Comparison of ENCODE assay signal across 29 mouse cellular contexts in the genomic region with DNA sequence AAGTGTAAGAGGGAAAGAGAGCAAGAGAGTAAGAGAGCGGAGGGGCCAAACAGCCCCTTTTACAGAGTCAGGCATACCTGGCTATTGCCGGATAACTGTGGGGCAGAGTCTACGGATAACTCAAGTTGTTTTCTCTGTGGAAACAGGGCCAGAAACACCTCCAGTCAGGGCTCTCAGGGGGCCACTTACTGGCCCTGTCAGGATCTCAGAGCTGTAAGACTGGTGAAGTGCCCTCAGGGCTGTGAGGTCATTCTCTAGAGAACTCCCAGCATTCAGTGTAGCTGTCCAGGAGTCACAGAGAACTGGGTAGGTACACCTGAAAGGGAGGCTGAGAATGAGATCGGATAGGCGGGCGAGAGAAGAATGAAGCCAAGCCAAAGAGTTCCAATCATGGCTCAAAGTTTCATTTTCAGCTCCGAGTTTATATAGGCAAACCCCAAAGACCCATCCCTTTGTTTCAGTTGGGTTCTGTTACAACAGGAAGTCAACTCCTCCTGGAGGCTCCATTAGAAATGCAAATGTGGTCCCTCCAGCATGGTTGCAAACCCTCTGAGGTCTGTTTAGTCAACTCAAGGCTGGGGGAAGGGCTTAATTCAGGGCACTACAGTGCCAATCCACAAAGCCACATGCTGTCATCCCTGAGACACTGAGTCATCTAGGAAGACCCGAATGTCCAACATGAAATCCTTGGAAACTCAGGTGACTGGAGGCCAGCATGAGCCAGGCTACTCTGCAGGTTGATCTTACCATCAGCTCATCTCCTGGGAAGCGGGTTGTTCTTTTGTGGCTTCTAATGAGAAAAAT. TPM values are rescaled to one million over a fixed set of nuclear protein-coding genes. Genes with fewer than 3 reads are reported as not detected.
DNase-seq lines count a peak whose midpoint lies in the region; ATAC-seq and TF ChIP-seq lines count a peak whose summit lies in the region.
"Had no signal": no experiment of that assay in that cellular context is flagged by ENCODE, and none has a peak within 500 bp of the region (broad histone marks: within the 10 kb centered on the region; RNA-seq: fewer than 3 reads in every experiment).

No protein-coding gene starts in this region.

- no peak for DNase-seq in hindbrain, embryonic 10.5 days (ENCODE audit: low spot score)
- no peak for DNase-seq in hindbrain, postnatal 0 days (ENCODE audit: low spot score)
- peak; percentile 64 to 76 for DNase-seq in lung, adult 18-20 months
- peak; percentile 34 for DNase-seq in lung, postnatal 14 days
- DNase-seq in layer of hippocampus, postnatal 25 days (ENCODE audit: extremely low spot score in 1 of 2, low spot score in 1 of 2), result no peak
- DNase-seq in layer of hippocampus, adult 9-11 months, result no peak
- no peak for DNase-seq in gastrocnemius, postnatal 25 days
- DNase-seq: adrenal gland, adult 8-10 months; cerebellum, adult 9-10 months; cerebellum, postnatal 36 days; heart, adult 2 months; heart, postnatal 10 days; kidney, adult 18-20 months; kidney, postnatal 25 days; liver, postnatal 0 days; right cerebral cortex, postnatal 25 days had no signal

- ATAC-seq in hindbrain, postnatal 0 days, result no peak
- ATAC-seq: forebrain, embryonic 14.5 days; liver, embryonic 12.5 days; liver, postnatal 0 days had no signal

- H3K27ac ChIP-seq in hindbrain, embryonic 10.5 days, result peak overlapping the region; percentile 66
- H3K27ac ChIP-seq in hindbrain, postnatal 0 days, result no peak overlapping the region
- H3K27ac ChIP-seq: embryonic facial prominence, embryonic 12.5 days; heart, adult 2 months; heart, embryonic 13.5 days; hindbrain, embryonic 15.5 days; kidney, embryonic 15.5 days; limb, embryonic 13.5 days; liver, embryonic 12.5 days; midbrain, embryonic 12.5 days; neural tube, embryonic 13.5 days; stomach, embryonic 15.5 days had no signal

- peaks cover 8% of the 10 kb centered on the region; the same call in 1 of the 2 replicates for H3K27me3 ChIP-seq in hindbrain, embryonic 10.5 days (ENCODE audit: insufficient read depth, poor library complexity, severe bottlenecking)
- no peaks in the 10 kb centered on the region; the same call in 1 of the 2 replicates for H3K27me3 ChIP-seq in hindbrain, postnatal 0 days (ENCODE audit: insufficient read depth, low read length)
- H3K27me3 ChIP-seq: CH12.LX; hindbrain, embryonic 15.5 days; midbrain, embryonic 12.5 days; neural tube, embryonic 13.5 days; stomach, embryonic 15.5 days had no signal

- H3K4me3 ChIP-seq in hindbrain, embryonic 10.5 days, result no peak overlapping the region
- no peak overlapping the region for H3K4me3 ChIP-seq in hindbrain, postnatal 0 days (ENCODE audit: low read length)
- H3K4me3 ChIP-seq: embryonic facial prominence, embryonic 12.5 days; heart, adult 2 months; heart, embryonic 13.5 days; hindbrain, embryonic 15.5 days; kidney, embryonic 15.5 days; limb, embryonic 13.5 days; liver, embryonic 12.5 days; midbrain, embryonic 12.5 days; neural tube, embryonic 13.5 days; stomach, embryonic 15.5 days had no signal

- 62% methylated on average over 9 of the region's 9 CpGs for WGBS in hindbrain, embryonic 10.5 days
- WGBS in hindbrain, postnatal 0 days, result 79% methylated on average over 9 of the region's 9 CpGs

- no peak overlapping the region for H3K4me2 ChIP-seq in hindbrain, postnatal 0 days (ENCODE audit: low read depth, low read length)
- H3K4me2 ChIP-seq: embryonic facial prominence, embryonic 12.5 days; heart, embryonic 13.5 days; hindbrain, embryonic 15.5 days; kidney, embryonic 15.5 days; limb, embryonic 13.5 days; liver, embryonic 12.5 days; midbrain, embryonic 12.5 days; neural tube, embryonic 13.5 days; stomach, embryonic 15.5 days had no signal

- TF ChIP-seq CTCF in hindbrain, postnatal 0 days (IDR thresholded peaks at IDR 0.05; ENCODE audit: low read depth), result no peak

- H3K36me3 ChIP-seq in hindbrain, embryonic 10.5 days, result no peaks in the 10 kb centered on the region
- no peaks in the 10 kb centered on the region for H3K36me3 ChIP-seq in hindbrain, postnatal 0 days (ENCODE audit: insufficient read depth, low read length)
- H3K36me3 ChIP-seq: embryonic facial prominence, embryonic 12.5 days; heart, embryonic 13.5 days; hindbrain, embryonic 15.5 days; kidney, embryonic 15.5 days; limb, embryonic 13.5 days; liver, embryonic 12.5 days; midbrain, embryonic 12.5 days; neural tube, embryonic 13.5 days; stomach, embryonic 15.5 days had no signal

- H3K4me1 ChIP-seq in hindbrain, embryonic 10.5 days (replicated peaks), result peaks cover 56% of the 10 kb centered on the region
- peaks cover 5% of the 10 kb centered on the region; the same call in 1 of the 2 replicates for H3K4me1 ChIP-seq in hindbrain, postnatal 0 days (ENCODE audit: insufficient read depth, low read length)
- H3K4me1 ChIP-seq: stomach, embryonic 15.5 days had no signal

- H3K9me3 ChIP-seq in hindbrain, embryonic 10.5 days, result no peaks in the 10 kb centered on the region
- H3K9me3 ChIP-seq in hindbrain, postnatal 0 days (ENCODE audit: low read length), result no peaks in the 10 kb centered on the region
- H3K9me3 ChIP-seq: embryonic facial prominence, embryonic 12.5 days; heart, embryonic 13.5 days; hindbrain, embryonic 15.5 days; kidney, embryonic 15.5 days; limb, embryonic 13.5 days; liver, embryonic 12.5 days; midbrain, embryonic 12.5 days; neural tube, embryonic 13.5 days; stomach, embryonic 15.5 days had no signal

- no peak overlapping the region for H3K9ac ChIP-seq in hindbrain, postnatal 0 days (replicated peaks; ENCODE audit: low read length)
- H3K9ac ChIP-seq: embryonic facial prominence, embryonic 12.5 days; heart, embryonic 13.5 days; hindbrain, embryonic 15.5 days; kidney, embryonic 15.5 days; limb, embryonic 13.5 days; liver, embryonic 12.5 days; liver, postnatal 0 days; midbrain, embryonic 12.5 days; neural tube, embryonic 13.5 days; stomach, embryonic 15.5 days had no signal

RNA-seq across cellular contexts. Expression of a gene that starts 34.3 kb away (rescaled TPM):
- polyA plus RNA-seq in hindbrain, embryonic 10.5 days (2016; fragmentation: Nextera tagmentation; extraction: Ambion mirVana), result 52.8 and 89.7 TPM in 2 replicates
- total RNA-seq in hindbrain, postnatal 0 days (2014; rRNA removed), result 27.0 and 29.1 TPM in 2 replicates
- 13.8 and 14.7 TPM in 2 replicates for polyA plus RNA-seq in hindbrain, postnatal 0 days (2015; fragmentation: Nextera tagmentation; extraction: Ambion mirVana)
- 10 to 100 TPM; 30.7 to 37.8 TPM for total RNA-seq in layer of hippocampus, postnatal 25 days (2021)
- total RNA-seq in gastrocnemius, postnatal 25 days (2021), result 1 to 10 TPM; 6.0 to 6.3 TPM
- total RNA-seq: CH12.LX; hematopoietic stem cell, adult 5-6 weeks; megakaryocyte progenitor cell, adult 5-6 weeks had no signal

RNA-seq across cellular contexts. Expression of a gene that starts 35.7 kb away (rescaled TPM):
- polyA plus RNA-seq in hindbrain, embryonic 10.5 days (2016; fragmentation: Nextera tagmentation; extraction: Ambion mirVana), result 28.5 and 29.3 TPM in 2 replicates
- 67.0 and 69.3 TPM in 2 replicates for total RNA-seq in hindbrain, postnatal 0 days (2014; rRNA removed)
- 86.6 and 88.6 TPM in 2 replicates for polyA plus RNA-seq in hindbrain, postnatal 0 days (2015; fragmentation: Nextera tagmentation; extraction: Ambion mirVana)
- 100 to 1,000 TPM; 115 to 116 TPM for total RNA-seq in layer of hippocampus, postnatal 25 days (2021)
- 100 to 1,000 TPM; 131 to 163 TPM for total RNA-seq in gastrocnemius, postnatal 25 days (2021)

Comparison
In these comparisons a context has a peak if more than half of its experiments do, and no peak if none do; other contexts are left out.
1. DNase-seq: peak in lung, adult 18-20 months (2 of 2) and lung, postnatal 14 days (single experiment); none in hindbrain, embryonic 10.5 days (single experiment), hindbrain, postnatal 0 days (single experiment), layer of hippocampus, postnatal 25 days (0 of 2), layer of hippocampus, adult 9-11 months (single experiment) and gastrocnemius, postnatal 25 days (single experiment).